Mouse (Mus musculus): ENCODE measurements around the gene Spata25. TPM values are rescaled to one million over a fixed set of nuclear protein-coding genes. Genes with fewer than 3 reads are reported as not detected.

The Spata25 gene
- polyA plus RNA-seq, 1 experiment from 2014 or later: 0.36 TPM

Other genes with a start within 250 kb of the Spata25 start
- gene Wfdc6a, start 243.1 kb downstream of the Spata25 start, polyA plus RNA-seq (2014; fragmentation: Nextera tagmentation; extraction: Ambion mirVana): not detected in 2 replicates
- not detected in 2 replicates for gene Eppin, start 234.9 kb downstream of the Spata25 start, polyA plus RNA-seq (2014; fragmentation: Nextera tagmentation; extraction: Ambion mirVana)
- not detected in 2 replicates for gene Wfdc6b, start 215.0 kb downstream of the Spata25 start, polyA plus RNA-seq (2014; fragmentation: Nextera tagmentation; extraction: Ambion mirVana)
- gene Wfdc8, start 214.9 kb downstream of the Spata25 start, polyA plus RNA-seq (2014; fragmentation: Nextera tagmentation; extraction: Ambion mirVana): not detected in 2 replicates
- gene Wfdc16, start 189.7 kb downstream of the Spata25 start, polyA plus RNA-seq (2014; fragmentation: Nextera tagmentation; extraction: Ambion mirVana): not detected in 2 replicates
- not detected in 2 replicates for gene Wfdc10, start 172.5 kb downstream of the Spata25 start, polyA plus RNA-seq (2014; fragmentation: Nextera tagmentation; extraction: Ambion mirVana)
- not detected in 2 replicates for gene Wfdc9, start 172.0 kb downstream of the Spata25 start, polyA plus RNA-seq (2014; fragmentation: Nextera tagmentation; extraction: Ambion mirVana)
- not detected in 2 replicates for gene Wfdc11, start 154.4 kb downstream of the Spata25 start, polyA plus RNA-seq (2014; fragmentation: Nextera tagmentation; extraction: Ambion mirVana)
- not detected in 2 replicates for gene Wfdc13, start 143.4 kb downstream of the Spata25 start, polyA plus RNA-seq (2014; fragmentation: Nextera tagmentation; extraction: Ambion mirVana)
- not detected in 2 replicates for gene Spint4, start 130.0 kb downstream of the Spata25 start, polyA plus RNA-seq (2014; fragmentation: Nextera tagmentation; extraction: Ambion mirVana)
- gene Spint5, start 113.2 kb downstream of the Spata25 start, polyA plus RNA-seq (2014; fragmentation: Nextera tagmentation; extraction: Ambion mirVana): not detected in 2 replicates
- gene Wfdc3, start 82.6 kb downstream of the Spata25 start, polyA plus RNA-seq (2014; fragmentation: Nextera tagmentation; extraction: Ambion mirVana): 0.38 and 0.46 TPM in 2 replicates
- gene Dnttip1, start 82.6 kb downstream of the Spata25 start, polyA plus RNA-seq (2014; fragmentation: Nextera tagmentation; extraction: Ambion mirVana): 82.0 and 83.1 TPM in 2 replicates
- gene Ube2c, start 58.6 kb downstream of the Spata25 start, polyA plus RNA-seq (2014; fragmentation: Nextera tagmentation; extraction: Ambion mirVana): 534 and 547 TPM in 2 replicates
- 4.3 and 11.2 TPM in 2 replicates for gene Tnnc2, start 48.6 kb downstream of the Spata25 start, polyA plus RNA-seq (2014; fragmentation: Nextera tagmentation; extraction: Ambion mirVana)
- gene Snx21, start 42.7 kb downstream of the Spata25 start, polyA plus RNA-seq (2014; fragmentation: Nextera tagmentation; extraction: Ambion mirVana): 9.9 and 10.5 TPM in 2 replicates
- 9.6 and 11.6 TPM in 2 replicates for gene Acot8, start 23.7 kb downstream of the Spata25 start, polyA plus RNA-seq (2014; fragmentation: Nextera tagmentation; extraction: Ambion mirVana)
- gene Zswim3, start 23.4 kb downstream of the Spata25 start, polyA plus RNA-seq (2014; fragmentation: Nextera tagmentation; extraction: Ambion mirVana): 9.8 and 11.3 TPM in 2 replicates
- gene Zswim1, start 5.9 kb downstream of the Spata25 start, polyA plus RNA-seq (2014; fragmentation: Nextera tagmentation; extraction: Ambion mirVana): 20.4 and 21.2 TPM in 2 replicates
- 102 TPM in 2 replicates for gene Ctsa, start 4.3 kb upstream of the Spata25 start, polyA plus RNA-seq (2014; fragmentation: Nextera tagmentation; extraction: Ambion mirVana)
- gene Neurl2, start 4.9 kb upstream of the Spata25 start, polyA plus RNA-seq (2014; fragmentation: Nextera tagmentation; extraction: Ambion mirVana): 3.0 and 4.7 TPM in 2 replicates
- 41.8 and 50.2 TPM in 2 replicates for gene Pltp, start 29.2 kb upstream of the Spata25 start, polyA plus RNA-seq (2014; fragmentation: Nextera tagmentation; extraction: Ambion mirVana)
- gene Pcif1, start 50.8 kb upstream of the Spata25 start, polyA plus RNA-seq (2014; fragmentation: Nextera tagmentation; extraction: Ambion mirVana): 57.1 and 68.6 TPM in 2 replicates
- gene Zfp335, start 83.2 kb upstream of the Spata25 start, polyA plus RNA-seq (2014; fragmentation: Nextera tagmentation; extraction: Ambion mirVana): 8.0 and 10.0 TPM in 2 replicates
- 1.5 and 1.6 TPM in 2 replicates for gene Mmp9, start 112.2 kb upstream of the Spata25 start, polyA plus RNA-seq (2014; fragmentation: Nextera tagmentation; extraction: Ambion mirVana)
- gene Slc12a5, start 132.3 kb upstream of the Spata25 start, polyA plus RNA-seq (2014; fragmentation: Nextera tagmentation; extraction: Ambion mirVana): 0.94 and 1.4 TPM in 2 replicates
- gene Ncoa5, start 206.3 kb upstream of the Spata25 start, polyA plus RNA-seq (2014; fragmentation: Nextera tagmentation; extraction: Ambion mirVana): 64.9 and 71.9 TPM in 2 replicates
- gene Cd40, start 227.1 kb upstream of the Spata25 start, polyA plus RNA-seq (2014; fragmentation: Nextera tagmentation; extraction: Ambion mirVana): 5.3 and 6.1 TPM in 2 replicates